Mouse (Mus musculus): ENCODE measurements around the gene Gins2.

- TF ChIP-seq POLR2A (IDR thresholded peaks at IDR 0.05; ENCODE audit: low read depth, low read length) (no peak), CTCF (conservative IDR thresholded peaks at IDR 0.05; ENCODE audit: insufficient read depth, insufficient read length, low read depth, low read length) (no peak)
These were observed 18.4 kb upstream of the Gins2 start for GRCm38 (mm10) chr8:120607460-120607859.
